Mouse (Mus musculus) skeletal muscle tissue, adult 2 months (tissue): ENCODE measurements at regions not wholly inside any gene's neighbourhood (a gene's known extent, or its start where the extent isn't known, plus 50 kb on each side); places are given as distances from the start of the nearest gene placed in this dataset.
"Not testable (repeated sequence)": the region's sequence is repeated elsewhere in the genome, so short reads cannot be mapped to it uniquely, and the experiment has no call there.

Source experiments
- DNase-seq: peaks from one replicate; pipeline ENCODE4 v3.0.0-alpha.2; 2012; ENCODE audit warnings: low read depth, low spot score

DNA sequence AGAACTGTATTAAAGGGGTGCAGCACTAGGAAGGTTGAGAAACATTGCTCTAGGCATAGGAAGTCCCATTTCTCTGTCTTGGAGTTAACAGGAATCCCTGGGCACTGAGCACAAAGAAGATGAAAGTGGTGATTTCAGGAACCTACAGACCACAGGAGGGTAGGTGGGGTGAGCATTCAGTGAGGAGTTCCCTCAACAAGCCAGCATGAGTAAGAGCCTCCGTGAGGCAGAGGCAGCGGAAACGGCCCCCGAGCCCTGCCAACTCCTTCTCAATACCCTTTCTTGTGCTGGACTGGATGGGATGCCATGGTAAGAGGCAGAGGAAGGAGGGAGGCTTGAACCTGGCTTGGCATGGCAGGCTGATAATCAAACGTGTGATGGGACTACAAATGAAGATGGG lies 347.2 kb downstream of the Sox9 start:
- DNase-seq: no peak

DNA sequence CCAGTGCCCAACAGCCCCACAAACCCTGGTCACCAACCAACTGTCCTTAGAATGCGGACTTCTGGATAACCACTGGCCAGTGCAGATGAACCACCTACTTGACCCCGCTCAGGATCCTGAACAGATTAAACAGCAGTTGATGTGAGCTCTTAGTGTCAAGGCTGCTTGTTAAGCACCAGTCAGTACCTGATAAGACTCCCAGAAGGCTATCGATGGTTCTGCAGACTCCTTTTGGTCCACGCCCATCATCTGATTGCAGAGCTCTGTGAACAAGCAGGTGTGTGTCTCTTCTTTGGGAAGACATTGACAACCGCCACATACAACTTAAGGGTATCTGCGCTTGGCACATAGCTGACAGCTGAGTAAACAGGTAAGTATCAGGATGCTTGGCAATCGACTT lies 348.0 kb downstream of the Sox9 start:
- no peak for DNase-seq

DNA sequence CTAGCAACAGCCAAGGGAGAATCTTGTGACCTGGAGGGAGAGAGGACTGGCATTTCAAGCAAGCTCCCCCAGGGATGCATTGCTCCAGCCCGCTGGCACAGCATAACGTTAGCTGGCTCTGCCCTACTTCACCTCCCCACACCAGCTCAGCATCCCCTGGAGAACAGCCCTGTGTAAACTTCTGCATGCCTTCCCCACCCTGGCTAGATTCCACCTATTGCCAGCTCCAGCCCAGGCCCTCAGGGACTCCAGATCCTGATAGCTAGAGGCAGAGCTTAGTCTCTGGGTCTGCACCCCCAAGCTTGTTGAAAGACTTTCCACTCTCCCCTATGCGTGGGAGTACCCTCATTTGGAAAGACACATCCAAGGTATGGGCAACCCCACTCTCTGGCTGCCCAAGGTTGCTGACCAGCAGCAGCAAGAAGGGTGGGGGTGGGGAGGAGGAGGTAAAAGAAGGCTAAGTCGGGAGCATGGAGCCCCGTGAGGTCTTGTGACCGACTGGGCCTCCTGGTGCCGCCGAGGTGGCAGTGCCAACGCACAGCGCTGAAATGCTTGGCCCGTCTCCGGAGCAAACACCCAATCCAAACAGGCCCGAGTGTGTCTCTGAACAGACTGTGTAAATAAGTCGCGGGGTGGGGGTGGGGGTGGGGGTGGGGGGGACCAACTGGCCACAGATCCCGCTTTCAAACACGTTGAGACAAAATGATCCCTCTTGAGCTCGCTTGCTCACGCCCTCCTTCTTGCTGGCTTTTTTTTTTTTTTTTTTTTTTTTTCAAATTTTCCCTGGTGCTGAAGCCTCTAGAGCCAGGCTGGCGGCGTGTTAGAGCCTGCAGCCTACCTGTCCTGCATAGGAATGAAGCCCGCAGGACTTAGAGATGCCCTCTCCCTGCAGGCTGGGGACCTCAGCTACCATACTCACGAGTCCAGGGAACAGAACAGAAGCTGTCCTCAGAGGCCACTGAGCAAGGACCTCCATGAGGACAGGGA lies 350.3 kb downstream of the Sox9 start:
- DNase-seq: no peak

DNA sequence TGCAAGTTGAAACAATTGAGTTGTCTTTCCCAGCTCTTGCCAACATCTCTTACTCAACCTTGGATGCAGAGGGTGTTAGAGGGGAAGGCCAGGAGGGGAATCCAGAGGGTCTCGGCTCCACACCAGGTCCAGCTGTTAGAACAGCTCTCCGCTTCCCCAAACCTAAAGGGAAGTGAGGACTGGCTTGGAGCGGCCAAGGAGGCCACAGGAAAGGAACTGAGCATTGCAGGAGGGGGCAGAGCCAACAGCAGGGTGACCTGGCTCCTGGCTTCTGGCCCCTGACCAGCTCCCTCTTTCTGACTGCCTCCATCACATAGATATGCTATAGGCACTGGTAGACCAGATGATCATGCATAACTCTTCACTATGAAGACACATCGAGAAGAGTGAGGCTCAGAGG lies 351.4 kb downstream of the Sox9 start:
- no peak for DNase-seq

DNA sequence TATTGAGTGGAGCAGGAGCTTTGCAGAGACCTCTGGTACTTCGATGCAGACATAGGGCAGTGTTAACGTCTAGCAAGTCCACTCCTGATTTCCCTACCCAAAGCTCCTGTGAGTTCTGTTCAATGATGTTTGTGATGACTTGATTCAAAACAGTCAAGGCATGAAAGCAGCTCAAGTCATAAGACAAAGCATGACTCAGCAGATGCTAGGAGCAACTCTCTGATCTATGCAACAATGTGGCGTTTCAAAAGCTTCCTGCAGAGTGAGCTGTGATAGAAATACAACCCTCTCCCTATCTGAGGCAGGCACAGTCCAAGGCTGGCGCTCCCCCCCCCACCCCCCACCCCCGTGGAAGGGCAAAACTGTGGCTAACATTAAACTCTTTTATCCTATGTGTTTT lies 353.2 kb downstream of the Sox9 start:
- no peak for DNase-seq

DNA sequence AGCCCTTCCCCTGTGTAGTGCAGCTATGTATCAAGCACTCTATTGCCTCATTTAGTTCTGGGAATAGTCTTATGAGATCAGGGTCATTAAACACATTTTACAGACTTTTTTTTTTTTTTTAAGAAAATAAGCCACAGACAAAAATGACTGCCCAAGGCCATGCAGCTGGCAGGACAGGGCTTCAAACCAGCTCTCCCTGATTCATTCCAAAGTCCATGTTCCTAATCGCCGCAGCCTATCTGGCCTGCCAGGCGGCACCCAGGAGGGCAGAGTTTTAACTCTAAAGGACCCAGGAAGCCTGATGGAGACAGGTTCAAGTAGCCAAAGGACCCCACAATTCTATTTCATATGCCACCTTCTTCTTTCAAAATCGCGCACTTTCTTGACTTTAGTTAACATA lies 356.4 kb downstream of the Sox9 start:
- no peak for DNase-seq

DNA sequence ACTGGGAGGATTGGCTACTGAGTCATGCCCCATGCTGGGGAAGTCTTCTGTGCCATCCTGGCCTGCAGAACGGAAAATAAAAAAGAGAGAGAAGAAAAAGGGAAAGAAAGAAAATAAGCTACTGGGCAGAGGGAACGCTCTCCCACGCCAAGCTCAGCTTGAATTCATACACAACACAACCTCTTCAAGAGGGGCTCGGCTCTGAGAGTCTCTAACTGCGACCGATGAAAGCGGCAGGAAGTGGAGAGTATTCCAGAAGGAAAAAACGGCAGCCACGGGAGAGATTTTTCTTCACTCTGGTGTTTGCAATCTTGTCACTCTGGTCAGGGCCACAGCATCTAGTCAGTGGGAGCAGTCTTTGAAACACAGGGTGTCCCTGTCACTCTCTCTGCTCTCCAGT lies 358.6 kb downstream of the Sox9 start:
- DNase-seq: no peak

DNA sequence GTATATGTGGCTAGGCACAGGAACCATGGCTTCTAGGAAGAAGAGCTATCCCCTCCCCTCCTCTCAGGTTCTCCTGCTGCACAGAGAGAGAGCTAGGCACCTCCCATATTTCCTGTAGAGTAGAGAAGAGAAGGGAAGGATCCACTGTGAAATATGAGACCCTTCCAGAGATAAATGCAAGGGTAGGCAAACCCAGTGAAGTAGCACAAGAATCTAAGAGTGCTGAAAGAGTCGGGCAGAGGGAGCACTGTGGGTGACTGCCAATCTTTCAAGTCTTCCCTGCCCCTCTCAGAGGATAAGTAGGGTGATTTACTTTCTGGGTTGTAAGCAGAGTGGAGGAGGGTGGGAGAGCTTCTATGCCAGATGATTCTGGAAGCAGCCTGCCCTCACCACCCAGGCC lies 360.8 kb downstream of the Sox9 start:
- DNase-seq: no peak

DNA sequence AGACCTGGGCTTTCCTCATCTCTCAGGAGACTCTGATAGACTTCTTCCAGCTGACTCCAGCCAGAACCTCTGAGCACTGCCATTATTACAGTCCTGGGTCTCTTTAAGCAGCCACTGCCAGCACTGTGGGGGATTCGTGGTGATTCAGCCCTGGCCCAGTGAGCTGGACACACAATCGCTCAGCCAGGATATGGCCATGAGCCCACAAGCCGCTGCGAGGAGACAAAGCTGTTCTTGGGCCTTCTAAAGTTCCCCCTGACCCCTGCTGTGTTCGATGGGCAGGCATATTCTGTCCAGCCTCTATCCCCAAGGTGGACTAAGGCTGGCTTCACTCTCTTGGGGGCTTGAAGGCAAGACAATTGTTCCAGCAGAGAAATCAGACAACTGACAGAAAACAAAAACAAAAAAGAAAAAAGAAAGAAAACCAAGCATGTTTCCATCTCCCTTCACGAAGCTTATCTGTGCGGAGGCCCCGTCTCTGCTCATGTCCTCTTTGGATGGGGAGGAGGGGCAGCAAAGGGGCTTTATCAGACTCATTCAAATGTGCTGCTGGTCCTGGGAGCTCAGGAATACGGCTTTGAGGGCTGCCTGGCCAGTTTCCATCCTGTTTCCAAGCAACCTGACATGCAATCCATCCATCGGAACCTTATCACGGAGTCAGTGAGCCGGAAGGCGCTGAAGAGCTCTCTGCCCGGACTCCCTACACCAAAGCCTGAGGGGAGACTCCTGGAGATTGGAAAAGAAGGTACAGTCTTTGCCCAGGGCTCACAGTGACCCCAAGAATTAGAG lies 362.0 kb downstream of the Sox9 start:
- DNase-seq: peak; percentile 44

DNA sequence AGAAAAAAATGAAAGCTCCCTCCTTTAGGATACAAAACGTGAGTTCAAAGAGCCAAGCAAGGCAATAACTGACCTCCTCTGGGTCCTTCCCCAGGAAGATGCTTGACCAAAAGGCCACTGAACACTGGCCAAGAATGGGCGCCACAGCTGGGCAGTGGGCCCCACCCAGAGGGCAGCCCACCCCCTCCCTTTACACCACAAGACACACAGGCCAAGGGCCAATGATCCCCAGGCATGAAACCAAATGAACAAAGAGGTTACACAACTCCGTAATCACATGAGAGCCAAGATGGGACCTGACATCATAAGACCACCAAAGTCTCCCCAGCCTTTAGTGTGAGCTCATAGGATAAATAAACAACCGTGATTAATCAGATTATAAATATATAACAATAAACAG lies 363.7 kb downstream of the Sox9 start:
- DNase-seq: no peak

DNA sequence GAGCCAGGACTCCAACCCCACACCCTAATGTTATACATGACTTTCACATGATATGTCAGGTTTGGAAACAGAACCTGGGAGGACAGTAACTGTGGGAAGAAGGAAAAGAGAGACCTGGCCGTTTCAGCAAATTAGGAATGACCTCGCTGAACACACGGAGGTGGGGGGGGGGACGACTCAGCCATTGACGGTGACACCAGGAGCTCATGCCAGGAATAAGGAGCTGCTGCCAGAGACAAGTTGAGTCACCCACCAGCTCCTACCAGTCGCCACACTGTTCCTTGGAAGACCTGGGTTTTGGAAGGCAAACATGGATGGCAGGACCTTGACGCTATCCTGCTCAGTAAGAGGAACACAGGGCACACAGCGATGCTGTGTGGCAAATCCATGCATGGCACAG lies 364.7 kb downstream of the Sox9 start:
- DNase-seq: no peak

DNA sequence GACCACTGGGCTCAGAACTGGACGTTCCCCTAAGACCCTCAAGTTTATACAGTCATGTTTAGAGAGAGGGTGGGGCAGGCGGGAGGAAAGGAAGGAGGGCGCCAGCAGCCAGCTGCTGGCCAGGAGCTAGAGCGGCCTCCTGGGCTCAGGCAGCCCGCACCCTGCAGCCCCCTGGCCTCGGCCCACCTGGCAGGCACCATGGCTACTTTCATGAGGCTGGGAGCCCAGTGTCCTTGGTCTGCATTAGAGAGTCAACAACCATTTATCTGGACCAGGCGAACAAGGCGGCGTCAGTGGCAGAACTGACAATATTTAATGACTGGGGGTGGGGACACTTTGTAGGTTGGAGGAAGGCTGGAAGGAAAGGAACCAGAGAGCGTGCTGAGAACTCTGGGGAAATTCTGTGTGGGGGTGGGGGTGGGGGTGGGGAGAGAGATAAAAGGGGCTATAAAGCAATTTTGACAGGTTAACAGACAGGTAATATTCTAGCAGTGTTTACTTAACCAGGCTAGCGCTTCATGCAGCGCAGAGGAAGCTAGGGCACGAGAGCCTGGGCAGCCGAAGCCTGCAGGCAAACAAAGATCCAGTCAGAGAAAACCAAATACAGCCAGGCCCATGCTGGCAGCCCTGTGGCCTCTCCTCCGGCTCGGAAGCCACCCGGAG lies 365.6 kb downstream of the Sox9 start:
- DNase-seq: no peak

DNA sequence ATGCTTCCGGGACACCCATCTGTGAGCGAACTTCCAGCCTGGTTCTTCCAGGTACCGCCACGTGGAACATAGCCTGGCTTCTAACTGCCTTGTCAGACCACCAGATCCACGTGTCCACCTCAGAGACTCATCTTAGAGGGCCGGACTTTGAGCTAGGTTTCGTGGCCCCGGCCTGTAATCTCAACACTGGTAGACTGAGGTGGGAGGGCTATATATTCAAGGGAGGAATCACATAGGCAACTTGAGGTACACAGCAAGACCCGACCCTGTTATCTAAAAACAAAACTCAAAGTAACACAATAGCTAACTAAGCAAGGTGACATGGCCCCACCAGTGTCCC lies 366.1 kb downstream of the Sox9 start:
- DNase-seq: no peak

DNA sequence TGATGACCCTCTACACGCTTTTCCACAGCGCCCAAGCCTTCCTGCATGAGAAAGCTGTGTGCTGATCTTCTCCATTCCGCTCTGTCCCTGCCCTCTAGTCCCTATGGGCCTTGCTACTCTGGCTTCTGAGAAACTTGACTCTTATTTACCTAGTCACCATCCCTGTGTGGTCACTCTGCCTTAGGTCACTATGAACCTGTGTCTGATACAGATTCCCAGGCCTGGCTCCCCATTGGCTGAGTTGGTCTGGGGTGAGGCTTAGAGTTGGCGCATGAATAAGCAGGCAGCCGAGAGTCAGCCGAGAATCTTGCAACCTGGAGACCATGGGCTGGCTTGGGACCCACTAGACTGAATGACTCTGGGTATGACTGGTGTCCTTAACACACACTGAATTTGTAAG lies 373.5 kb downstream of the Sox9 start:
- no peak for DNase-seq

DNA sequence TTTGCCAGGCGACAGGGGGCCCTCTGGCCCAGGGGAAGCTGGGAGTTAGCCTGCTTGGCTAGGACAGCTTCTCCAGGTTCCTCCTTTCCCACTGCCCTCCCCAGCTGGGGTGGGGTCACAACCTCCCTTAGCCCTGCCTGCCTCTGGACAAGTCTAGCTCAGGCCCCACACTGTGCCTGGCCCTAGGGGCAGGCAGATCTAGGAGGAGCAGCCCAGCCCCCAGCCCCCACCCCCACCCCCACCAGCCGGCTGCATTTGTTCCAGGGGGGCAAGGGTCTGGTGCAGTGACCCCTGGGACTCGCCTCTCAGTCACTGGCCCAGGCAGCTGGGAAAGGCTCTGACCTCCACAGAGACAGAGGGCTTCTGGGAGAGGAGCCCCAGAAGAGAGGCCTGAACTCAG lies 381.9 kb downstream of the Sox9 start:
- DNase-seq: no peak

DNA sequence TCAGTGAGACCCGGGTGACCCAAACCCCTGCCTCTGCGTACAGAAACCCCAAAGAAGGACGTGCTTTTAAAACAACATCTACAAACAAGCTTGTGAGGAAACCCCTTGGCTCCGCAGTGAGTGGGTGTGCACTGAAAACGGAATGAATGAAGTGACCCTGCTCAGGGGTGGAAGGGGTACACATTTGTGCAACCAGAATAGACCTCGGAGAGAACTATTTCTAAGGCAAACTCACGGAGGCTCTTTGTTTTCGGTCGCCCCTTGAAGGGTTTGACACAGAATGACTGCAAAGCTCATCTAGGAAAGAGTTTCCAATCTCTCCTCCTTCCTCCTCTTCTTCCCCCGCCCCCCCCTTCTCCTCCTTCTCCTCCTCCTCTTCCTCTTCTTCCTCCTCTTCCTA lies 382.5 kb downstream of the Sox9 start:
- no peak for DNase-seq

DNA sequence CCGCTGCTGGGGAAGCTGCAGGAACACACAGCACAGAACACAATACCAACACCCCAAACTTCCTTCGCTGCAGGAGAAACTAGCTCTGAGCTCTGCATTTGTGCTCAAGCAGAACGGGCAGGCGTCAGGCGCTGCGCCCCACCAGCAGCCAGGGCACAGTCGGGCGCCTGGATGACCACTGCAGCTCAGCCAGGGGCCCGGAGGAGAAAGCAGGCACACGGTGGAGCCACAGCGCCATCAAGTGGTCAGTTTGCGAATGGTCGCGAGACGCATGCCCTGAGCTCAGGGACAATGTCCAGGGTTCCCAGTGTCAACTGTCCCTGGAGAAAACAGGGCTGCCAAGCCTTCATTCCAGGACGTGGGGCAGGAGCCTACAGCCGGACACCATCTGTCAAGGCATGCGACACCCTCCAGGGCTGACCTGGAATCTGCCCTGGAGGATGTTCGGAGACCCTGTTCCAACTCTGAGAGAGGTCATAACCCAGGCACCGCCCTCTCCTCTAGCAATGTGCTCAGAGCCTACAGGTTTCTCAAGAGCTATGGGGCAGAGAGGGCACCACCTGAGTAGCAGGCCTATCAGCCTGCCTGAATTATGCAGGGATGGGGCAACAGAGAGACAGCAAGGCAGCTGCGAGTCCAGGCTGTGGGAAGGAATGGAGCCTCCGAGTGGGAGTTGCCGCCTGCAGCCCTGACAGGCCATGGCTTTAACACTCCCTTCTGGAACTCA lies 383.2 kb downstream of the Sox9 start:
- peak; percentile 85 for DNase-seq

DNA sequence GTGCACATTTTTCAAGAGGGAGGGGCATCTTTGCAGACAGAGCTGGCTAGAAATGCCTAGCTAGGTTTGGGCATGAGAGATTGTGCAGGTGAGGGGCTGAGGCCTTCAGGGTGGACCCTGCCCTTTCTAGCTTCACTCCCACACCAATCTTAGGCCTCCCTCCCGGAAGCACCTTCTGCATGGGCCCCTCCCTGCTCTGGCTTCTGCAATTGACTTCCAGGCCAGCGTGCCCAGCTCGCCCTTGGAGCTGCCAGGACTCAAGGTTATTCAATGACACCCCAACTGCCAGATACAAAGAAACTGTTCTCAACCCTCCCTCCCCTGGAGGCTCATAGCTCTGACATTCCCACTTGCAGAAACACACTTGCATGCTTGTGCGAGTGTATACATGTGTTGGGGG lies 384.5 kb downstream of the Sox9 start:
- no peak for DNase-seq

DNA sequence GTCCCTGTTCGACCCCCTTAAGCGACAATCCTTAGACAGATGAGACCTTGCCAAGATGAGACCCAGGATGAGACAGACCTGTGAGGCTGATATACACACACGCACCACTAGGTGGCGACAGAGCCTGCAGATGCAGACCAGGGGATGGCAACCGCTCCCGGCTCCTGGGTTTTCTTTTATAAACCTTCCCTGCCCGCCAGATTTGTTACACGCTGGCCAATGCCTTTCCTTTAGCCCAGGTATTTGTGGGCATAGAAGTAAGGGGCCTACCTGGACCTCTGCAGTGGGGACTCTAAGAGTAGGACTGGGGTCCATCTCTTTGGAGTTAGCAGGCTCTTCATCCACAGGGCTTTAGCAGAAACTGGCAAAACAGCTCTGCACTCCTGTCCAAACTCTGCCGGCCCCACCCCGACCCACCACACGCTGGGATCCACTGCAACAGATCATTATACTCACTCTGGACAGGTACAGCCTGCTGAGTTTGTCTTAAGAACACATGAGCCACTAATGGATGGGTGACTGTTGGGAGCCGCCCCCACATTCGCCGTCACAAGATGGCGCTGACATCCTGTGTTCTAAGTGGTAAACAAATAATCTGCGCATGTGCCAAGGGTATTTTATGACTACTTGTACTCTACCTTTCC lies 390.6 kb downstream of the Sox9 start:
- DNase-seq: peak; percentile 86

DNA sequence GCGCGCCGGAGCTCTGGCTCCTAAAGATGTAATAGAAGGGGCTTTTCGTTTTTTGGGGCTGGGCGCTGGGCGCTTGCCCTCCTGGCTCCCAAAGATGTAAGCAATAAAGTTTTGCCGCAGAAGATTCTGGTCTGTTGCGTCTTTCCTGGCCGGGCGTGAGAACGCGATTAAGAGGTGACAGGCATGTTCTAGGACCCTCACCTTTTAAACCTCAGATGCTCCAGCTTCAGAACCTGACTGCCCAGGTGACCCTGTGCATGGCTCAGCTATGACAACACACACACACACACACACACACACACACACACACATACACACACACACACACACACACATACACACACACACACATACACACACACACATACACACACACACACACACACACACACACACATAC lies 391.3 kb downstream of the Sox9 start:
- DNase-seq: not testable (repeated sequence)

DNA sequence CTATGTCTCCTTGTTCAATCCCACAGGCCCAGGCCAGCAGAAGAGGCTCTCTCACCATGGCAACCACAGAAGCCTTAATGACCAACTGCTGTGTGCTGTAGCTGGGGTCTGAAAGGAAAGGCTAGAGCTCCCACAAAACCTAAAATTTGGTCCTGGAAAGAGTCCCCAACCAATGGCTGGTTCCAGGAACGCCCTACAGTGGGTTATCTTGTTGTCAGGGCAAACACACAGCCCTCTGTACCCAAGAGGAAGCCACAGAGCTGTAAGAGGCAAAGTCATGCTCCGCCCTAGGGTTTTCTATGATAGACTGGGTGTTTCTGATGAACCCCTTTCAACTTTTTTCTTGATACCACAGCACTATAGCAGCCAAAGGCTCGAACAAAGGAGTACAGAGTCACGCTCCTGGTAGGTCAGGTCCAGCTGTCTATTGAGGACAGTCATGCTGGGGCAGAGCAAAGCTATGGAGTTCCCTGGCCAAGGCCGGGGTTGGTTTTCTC lies 392.0 kb downstream of the Sox9 start:
- DNase-seq: no peak
